Mouse (Mus musculus) hindbrain, embryonic 11.5 days (tissue): ENCODE results near the gene Lin7c. TPM values are rescaled to one million over a fixed set of nuclear protein-coding genes. Genes with fewer than 3 reads are reported as not detected.
A peak's percentile ranks its signal among the peaks of the same experiment; 100 is the strongest.

ENCODE experiments used
- ATAC-seq: fragments of 200-750 bp; cut with Nextera tagmentation; 2 replicates; pipeline ENCODE4 v1.8.0; 2017; ENCODE audit warnings: mild to moderate bottlenecking, moderate TSS enrichment, moderate library complexity; ENCODE audit not compliant: low FRiP score
- DNase-seq: peaks from one replicate; pipeline ENCODE4 v3.0.0-alpha.2; 2015; ENCODE audit warnings: low spot score
- H3K27ac ChIP-seq: fragments of 300-500 bp; sonication (generic); 2 replicates; pipeline ENCODE4 v1.5.1; 2014; ENCODE audit warnings: mild to moderate bottlenecking, low read depth, low read length
- H3K27me3 ChIP-seq: fragments of 300-500 bp; sonication (generic); 2 replicates; pipeline ENCODE4 v1.6.1; 2014; ENCODE audit warnings: mild to moderate bottlenecking, low read length, moderate library complexity, mixed read lengths; ENCODE audit not compliant: control insufficient read depth, insufficient read depth
- H3K36me3 ChIP-seq: fragments of 300-500 bp; sonication (generic); 2 replicates; pipeline ENCODE4 v1.6.1; 2014; ENCODE audit warnings: mild to moderate bottlenecking, low read length, moderate library complexity, mixed read lengths; ENCODE audit not compliant: control insufficient read depth, insufficient read depth
- H3K4me1 ChIP-seq: fragments of 300-500 bp; sonication (generic); replicated peaks from 2 replicates; pipeline ENCODE4 v1.6.1; 2014; ENCODE audit warnings: low read length, mixed read lengths; ENCODE audit not compliant: control insufficient read depth, insufficient read depth
- H3K4me2 ChIP-seq: fragments of 300-500 bp; sonication (generic); replicated peaks from 2 replicates; pipeline ENCODE4 v1.6.1; 2014; ENCODE audit warnings: mild to moderate bottlenecking, low read depth, low read length
- H3K4me3 ChIP-seq: fragments of 300-500 bp; sonication (generic); 2 replicates; pipeline ENCODE4 v1.5.1; 2014; ENCODE audit warnings: low read depth, low read length
- H3K9ac ChIP-seq: fragments of 300-500 bp; sonication (generic); 2 replicates; pipeline ENCODE4 v1.6.1; 2014; ENCODE audit warnings: low read depth, low read length
- H3K9me3 ChIP-seq: fragments of 300-500 bp; sonication (generic); 2 replicates; pipeline ENCODE4 v1.6.1; 2016; ENCODE audit warnings: low read length; ENCODE audit not compliant: control insufficient read depth
- WGBS: fragments of 180-500 bp; shearing (Covaris S2); extraction: QIAGEN DNeasy Blood & Tissue Kit; methylation state at CpG from one replicate; pipeline ENCODE4 v1.1.7; 2014; 5-methylcytosine and 5-hydroxymethylcytosine counted together
- polyA plus RNA-seq: library from polyadenylated mRNA; unstranded; fragments of >200 nt; fragmentation: Nextera tagmentation; extraction: Ambion mirVana; gene quantifications from 2 replicates; pipeline ENCODE4 v1.2.1, GENCODE M21; 2014

The Lin7c gene
- polyA plus RNA-seq, 1 experiment from 2014 or later, result 140 TPM

GRCm38 (mm10) chr2:109909122-109909521 is 18.5 kb downstream of the Lin7c start:
- H3K4me3 ChIP-seq, result no peak overlapping the region
- H3K36me3 ChIP-seq, result no peaks in the 10 kb centered on the region
- no peak overlapping the region for H3K4me2 ChIP-seq
- no peak overlapping the region for H3K27ac ChIP-seq
- H3K9me3 ChIP-seq, result no peaks in the 10 kb centered on the region
- WGBS, result 80% methylated on average over 2 of the region's 2 CpGs
- DNase-seq (no peak), ATAC-seq (no peak)
- H3K9ac ChIP-seq, result no peak overlapping the region
- H3K27me3 ChIP-seq, result no peaks in the 10 kb centered on the region
- no peaks in the 10 kb centered on the region for H3K4me1 ChIP-seq

DNA sequence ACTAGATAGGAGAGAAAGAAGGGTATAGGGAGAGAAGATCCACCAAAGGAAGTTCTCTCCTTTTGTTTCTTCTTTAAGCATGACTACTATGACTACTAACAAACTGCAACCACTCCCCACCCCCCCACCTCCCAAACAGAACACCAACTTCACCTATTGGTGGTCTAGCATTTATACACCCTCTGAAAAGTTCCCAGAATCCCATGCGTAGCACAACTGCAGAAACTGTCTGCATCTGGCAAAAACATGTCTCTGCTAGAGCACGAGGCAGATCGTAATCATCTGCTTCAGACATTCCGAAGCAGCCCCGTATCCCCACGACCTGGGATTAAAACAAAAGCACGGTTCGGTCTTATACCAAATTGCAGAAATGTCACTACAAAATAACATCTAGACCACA is 21.6 kb downstream of the Lin7c start:
- no peak overlapping the region for H3K4me3 ChIP-seq
- H3K9me3 ChIP-seq, result no peaks in the 10 kb centered on the region
- no peaks in the 10 kb centered on the region for H3K36me3 ChIP-seq
- no peak overlapping the region for H3K9ac ChIP-seq
- no peaks in the 10 kb centered on the region for H3K27me3 ChIP-seq
- H3K27ac ChIP-seq, result no peak overlapping the region
- no peak overlapping the region for H3K4me2 ChIP-seq
- no peak for DNase-seq
- 95% methylated on average over 8 of the region's 8 CpGs for WGBS
- no peaks in the 10 kb centered on the region for H3K4me1 ChIP-seq
- ATAC-seq, result no peak

GRCm38 (mm10) chr2:109912766-109913165 is 22.1 kb downstream of the Lin7c start:
- DNase-seq, result no peak
- 84% methylated on average over 12 of the region's 12 CpGs for WGBS
- Histone ChIP-seq H3K4me2 (no peak overlapping the region), H3K36me3 (no peaks in the 10 kb centered on the region), H3K9ac (no peak overlapping the region), H3K4me3 (no peak overlapping the region), H3K4me1 (no peaks in the 10 kb centered on the region), H3K9me3 (no peaks in the 10 kb centered on the region), H3K27me3 (no peaks in the 10 kb centered on the region), H3K27ac (no peak overlapping the region)
- ATAC-seq, result no peak

DNA sequence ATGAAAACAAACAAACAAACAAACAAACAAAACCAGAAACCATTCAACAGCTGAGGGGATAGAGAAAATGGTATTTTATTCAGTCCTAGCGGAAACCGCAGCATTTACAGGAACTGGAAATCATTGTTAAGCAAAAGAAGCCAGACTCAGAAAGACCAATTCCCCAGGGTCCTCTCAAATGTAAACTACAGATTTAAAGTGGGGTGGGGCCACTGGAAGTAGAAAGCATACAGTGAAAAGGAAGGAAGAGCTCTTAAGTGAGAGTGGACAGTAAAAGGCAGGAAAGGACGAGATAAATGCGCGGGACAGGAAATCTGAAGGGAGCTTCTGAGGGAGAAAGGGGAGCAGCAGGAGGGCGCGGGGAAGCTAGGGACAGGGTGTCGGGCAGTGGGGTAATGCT is 22.6 kb downstream of the Lin7c start:
- no peak overlapping the region for H3K4me3 ChIP-seq
- DNase-seq (no peak), ATAC-seq (no peak)
- WGBS, result 64% methylated on average over 8 of the region's 8 CpGs
- no peaks in the 10 kb centered on the region for H3K36me3 ChIP-seq
- no peaks in the 10 kb centered on the region for H3K9me3 ChIP-seq
- H3K4me2 ChIP-seq, result no peak overlapping the region
- no peak overlapping the region for H3K27ac ChIP-seq
- no peak overlapping the region for H3K9ac ChIP-seq
- no peaks in the 10 kb centered on the region for H3K4me1 ChIP-seq
- no peaks in the 10 kb centered on the region for H3K27me3 ChIP-seq

DNA sequence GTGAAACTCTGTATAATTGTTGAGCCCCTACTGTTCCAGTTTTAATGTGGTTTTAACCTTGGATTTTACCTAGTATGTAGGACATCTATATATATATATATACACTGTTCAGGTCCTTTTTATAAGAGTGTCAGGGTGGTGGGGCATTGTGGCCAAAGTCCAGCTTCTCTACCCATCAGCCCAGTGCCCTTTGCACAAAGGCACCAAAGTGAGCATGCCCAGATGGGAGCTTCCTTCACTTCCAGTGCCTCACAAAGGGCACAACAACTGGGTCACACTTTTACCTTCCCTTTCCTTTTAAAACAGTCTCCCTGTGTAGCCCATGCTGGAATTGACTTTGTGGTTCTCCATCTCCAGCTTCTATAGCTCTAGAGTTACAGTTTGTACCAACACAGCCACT is 23.9 kb downstream of the Lin7c start:
- no peaks in the 10 kb centered on the region for H3K9me3 ChIP-seq
- no peak overlapping the region for H3K27ac ChIP-seq
- no peaks in the 10 kb centered on the region for H3K36me3 ChIP-seq
- DNase-seq (no peak), ATAC-seq (no peak)
- H3K27me3 ChIP-seq, result no peaks in the 10 kb centered on the region
- H3K4me2 ChIP-seq, result no peak overlapping the region
- H3K4me1 ChIP-seq, result no peaks in the 10 kb centered on the region
- no peak overlapping the region for H3K9ac ChIP-seq
- no peak overlapping the region for H3K4me3 ChIP-seq

DNA sequence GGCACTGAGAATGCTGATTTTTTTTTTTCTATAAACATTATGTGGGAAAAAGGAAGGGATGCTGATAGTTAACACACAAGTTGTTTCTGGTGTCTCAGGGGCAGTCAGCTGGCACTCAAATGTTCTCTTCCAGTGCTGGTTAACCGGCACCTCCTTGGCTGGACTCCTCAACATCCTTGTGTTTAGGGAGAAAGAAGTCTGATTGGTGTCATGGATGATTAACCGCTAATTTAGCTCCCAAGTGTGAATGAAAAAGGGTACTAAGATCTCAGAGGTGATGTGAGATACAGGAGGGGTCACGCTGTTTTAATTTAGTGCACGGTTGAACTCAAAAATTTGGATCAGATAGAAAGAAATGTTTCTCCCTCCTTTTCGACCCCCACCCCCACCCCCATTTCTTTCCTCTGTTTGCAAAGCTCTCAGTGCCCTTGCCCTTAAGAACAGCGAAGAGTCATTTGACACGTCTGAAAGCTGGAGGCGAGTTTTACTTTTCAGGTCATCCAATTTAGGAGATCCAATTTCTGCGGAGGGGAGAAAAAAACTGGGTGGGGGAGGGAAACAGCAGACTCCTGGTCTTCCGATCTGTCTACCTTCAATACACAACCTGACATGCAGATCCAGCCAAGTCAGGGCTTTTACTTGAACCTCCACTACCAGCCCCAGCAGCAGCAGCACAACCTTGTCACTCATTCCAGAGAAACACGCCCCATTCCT is 26.3 kb downstream of the Lin7c start:
- 2% methylated on average over 11 of the region's 11 CpGs for WGBS

DNA sequence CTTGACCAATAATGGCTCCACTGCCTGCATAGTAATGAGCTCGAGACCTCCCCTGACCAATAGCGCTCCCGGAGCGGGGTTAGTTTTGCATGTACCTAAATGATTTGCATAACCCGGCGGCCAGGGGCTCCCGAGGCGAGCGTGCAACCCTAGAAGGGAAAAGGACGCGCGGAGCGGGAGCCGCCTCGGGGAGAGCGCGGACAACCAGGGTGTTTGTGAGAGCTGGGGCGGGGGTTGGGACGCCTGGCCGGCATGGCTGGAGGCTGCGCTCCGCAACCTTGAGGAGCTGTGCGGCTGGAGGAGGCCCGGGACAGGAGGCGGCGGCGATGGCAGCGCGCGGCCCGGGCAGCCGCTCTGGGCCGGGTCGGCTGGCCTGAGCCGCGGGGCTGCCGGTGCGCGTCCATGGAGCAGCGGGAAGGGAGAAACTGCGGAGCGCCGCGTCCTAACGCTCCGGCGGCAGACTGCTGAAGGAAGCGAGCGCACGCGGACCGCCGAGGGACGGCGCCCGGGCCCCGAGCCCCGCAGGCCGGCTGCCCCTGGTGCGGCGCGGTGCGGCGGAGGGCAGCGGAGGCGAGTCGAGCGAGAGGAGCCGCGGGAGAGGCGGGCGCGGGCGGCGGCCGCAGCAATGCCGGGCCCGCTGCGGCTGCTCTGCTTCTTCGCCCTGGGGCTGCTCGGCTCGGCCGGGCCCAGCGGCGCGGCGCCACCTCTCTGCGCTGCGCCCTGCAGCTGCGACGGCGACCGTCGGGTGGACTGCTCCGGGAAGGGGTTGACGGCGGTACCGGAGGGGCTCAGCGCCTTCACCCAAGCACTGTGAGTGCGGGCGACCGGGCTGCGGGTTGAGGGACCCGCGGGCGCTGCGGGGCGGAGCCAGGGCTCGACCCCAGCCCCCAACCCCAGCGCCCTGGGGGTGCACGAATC is 27.1 kb downstream of the Lin7c start, which contains the start of gene Lgr4:
TSS of gene Lgr4 (plus strand) at position 152 of the 918 bp plus-strand sequence.
- Histone ChIP-seq H3K27ac (peak within 1 kb of the TSS; percentile 98), H3K4me2 (peak within 1 kb of the TSS; percentile 74), H3K4me3 (peak within 1 kb of the TSS; percentile 92), H3K9ac (peak within 1 kb of the TSS; percentile 94), H3K27me3 (no peaks in the 10 kb centered on the region), H3K36me3 (no peaks in the 10 kb centered on the region), H3K4me1 (no peaks in the 10 kb centered on the region), H3K9me3 (no peaks in the 10 kb centered on the region)
- DNase-seq (peak; percentile 93), ATAC-seq (peak; percentile 98)
- under 1% methylated on average over 81 of the region's 111 CpGs for WGBS

More for the DNA sequence above, 26.3 kb downstream of the Lin7c start:
- no peaks in the 10 kb centered on the region for H3K27me3 ChIP-seq
- peak overlapping the region; percentile 98 for H3K27ac ChIP-seq
- H3K4me3 ChIP-seq, result peak overlapping the region; percentile 92
- peak; percentile 33 for ATAC-seq
- H3K4me1 ChIP-seq, result no peaks in the 10 kb centered on the region
- H3K36me3 ChIP-seq, result no peaks in the 10 kb centered on the region
- no peak overlapping the region for H3K9ac ChIP-seq
- H3K9me3 ChIP-seq, result no peaks in the 10 kb centered on the region
- H3K4me2 ChIP-seq, result peak overlapping the region; percentile 32
- peak; percentile 39 for DNase-seq

GRCm38 (mm10) chr2:109918592-109919262 is 28.1 kb downstream of the Lin7c start:
- Histone ChIP-seq H3K4me3 (peak overlapping the region; percentile 92), H3K4me1 (no peaks in the 10 kb centered on the region), H3K27me3 (no peaks in the 10 kb centered on the region), H3K9me3 (no peaks in the 10 kb centered on the region), H3K4me2 (peak overlapping the region; percentile 74), H3K9ac (peak overlapping the region; percentile 94), H3K36me3 (no peaks in the 10 kb centered on the region), H3K27ac (no peak overlapping the region)
- DNase-seq (peak; percentile 43), ATAC-seq (peak; percentile 5; the same call in 1 of the 2 replicates)
- WGBS, result 6% methylated on average over 22 of the region's 22 CpGs
